Mouse (Mus musculus) G1E (cell line): ENCODE data around the gene Tmem132c.

Experiments used
- CTCF ChIP-seq: IDR thresholded peaks from 2 replicates; pipeline ENCODE4 v1.5.1; 2012; ENCODE audit warnings: low read depth, low read length, inconsistent platforms, mixed read lengths
- POLR2AphosphoS5 ChIP-seq: IDR thresholded peaks from 2 replicates; pipeline ENCODE4 v1.6.1; 2012; ENCODE audit warnings: low read depth, low read length, inconsistent platforms; ENCODE audit not compliant: insufficient replicate concordance
- TAL1 ChIP-seq: conservative IDR thresholded peaks from 2 replicates; pipeline ENCODE4 v1.6.1; 2012; ENCODE audit warnings: low read depth, low read length, inconsistent platforms, mixed read lengths

DNA sequence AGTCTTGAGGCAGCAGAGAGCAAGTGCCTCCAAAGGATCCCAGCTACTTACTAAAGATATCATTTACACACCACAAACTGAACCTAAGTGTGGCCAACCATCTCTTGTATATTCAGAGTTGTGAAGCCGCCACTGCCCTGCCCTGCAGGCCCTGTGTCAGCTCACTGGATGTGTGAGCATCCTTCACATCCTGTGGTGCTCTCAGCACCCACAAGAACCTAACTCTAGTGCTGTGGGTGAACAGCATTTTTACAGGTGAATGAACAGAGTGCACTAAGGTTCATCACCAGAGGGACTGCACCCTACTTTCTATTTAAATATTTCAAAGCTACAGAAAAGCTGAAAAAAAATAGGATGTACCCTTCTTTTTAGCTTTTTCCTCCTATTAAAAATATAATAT is 370.3 kb downstream of the Tmem132c start:
- TF ChIP-seq CTCF (no peak), POLR2AphosphoS5 (no peak), TAL1 (no peak)
